Mouse (Mus musculus) CH12.LX (cell line): Measurements from ENCODE around the gene Nwd1.

Experiments used
- CTCF ChIP-seq, 2 experiments: IDR thresholded peaks in 1 of 2; conservative IDR thresholded peaks in 1 of 2; 2 replicates each; pipeline ENCODE4 v1.5.1; 2011 to 2012; ENCODE audit warnings: low read depth in 2 of 2, low read length in 2 of 2, improper control_type of control experiment in 1 of 2, inconsistent platforms in 1 of 2, mild to moderate bottlenecking in 1 of 2, moderate library complexity in 1 of 2
- EP300 ChIP-seq: IDR thresholded peaks from 2 replicates; pipeline ENCODE4 v1.6.1; 2011; ENCODE audit warnings: low read length, improper control_type of control experiment
- ETS1 ChIP-seq: conservative IDR thresholded peaks from 2 replicates; pipeline ENCODE4 v1.6.1; 2012; ENCODE audit warnings: low read depth, mild to moderate bottlenecking, inconsistent platforms, low read length, improper control_type of control experiment, moderate library complexity
- POLR2A ChIP-seq: IDR thresholded peaks from 2 replicates; pipeline ENCODE4 v1.6.1; 2011; ENCODE audit warnings: low read depth, mild to moderate bottlenecking, improper control_type of control experiment, low read length
- ZMIZ1 ChIP-seq: IDR thresholded peaks from 2 replicates; pipeline ENCODE4 v1.6.1; 2012; ENCODE audit warnings: low read depth, mild to moderate bottlenecking, inconsistent platforms, low read length, improper control_type of control experiment

DNA sequence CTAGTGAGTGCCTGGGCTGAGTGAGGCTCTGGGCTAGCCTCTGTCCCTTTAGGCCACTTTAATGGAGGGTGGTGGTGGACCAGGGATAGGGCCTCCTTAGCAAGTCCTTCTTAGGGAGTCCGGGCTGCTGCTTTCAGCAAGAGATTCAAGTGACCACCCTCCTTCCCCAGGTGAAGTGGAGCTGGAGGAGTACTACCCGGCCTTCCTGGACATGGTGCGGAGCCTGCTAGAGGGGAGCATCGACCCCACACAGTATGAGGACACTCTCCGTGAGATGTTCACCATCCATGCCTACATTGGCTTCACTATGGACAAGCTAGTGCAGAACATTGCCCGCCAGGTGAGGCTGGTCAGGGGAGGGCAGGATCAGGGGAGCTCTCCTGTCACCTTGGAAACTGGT lies 103.8 kb downstream of the Nwd1 start:
- TF ChIP-seq POLR2A (no peak), ETS1 (no peak), CTCF (conservative IDR thresholded peaks at IDR 0.05 in 1 of 2, IDR thresholded peaks at IDR 0.05 in 1 of 2; ENCODE audit: low read depth in 2 of 2, low read length in 2 of 2) (no peak), EP300 (no peak), ZMIZ1 (no peak)
